Mouse (Mus musculus): ENCODE measurements at regions not wholly inside any gene's neighbourhood (a gene's known extent, or its start where the extent isn't known, plus 50 kb on each side); places are given as distances from the start of the nearest gene placed in this dataset.

DNA sequence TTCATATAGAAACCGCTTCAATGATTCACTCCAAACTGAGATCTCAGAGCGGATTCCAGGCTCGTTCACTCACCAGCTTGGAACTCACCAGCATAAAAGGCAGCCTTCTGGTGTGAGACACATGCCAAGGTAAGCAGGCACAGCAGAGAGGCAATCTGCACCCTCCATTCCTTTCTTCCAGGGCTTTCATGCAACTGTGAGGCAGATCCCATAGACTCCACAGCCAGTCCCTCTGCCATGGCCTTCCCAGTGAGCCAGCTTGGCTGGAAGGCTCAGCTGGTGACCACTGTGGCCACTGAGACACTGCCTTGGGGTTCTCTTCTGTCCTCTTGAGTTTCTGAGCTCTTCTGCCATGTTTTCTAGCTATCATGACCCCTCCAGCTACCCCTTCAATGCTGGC, 84.5 kb upstream of the Gm9887 start:
- TF ChIP-seq CTCF (IDR thresholded peaks at IDR 0.05; ENCODE audit: insufficient read depth, low read length), result no peak
- TF ChIP-seq POLR2A (IDR thresholded peaks at IDR 0.05; ENCODE audit: borderline replicate concordance, extremely low read depth, low read depth, low read length), result no peak
